Mouse (Mus musculus): ENCODE results near the gene Mast2. TPM values are rescaled to one million over a fixed set of nuclear protein-coding genes. Genes with fewer than 3 reads are reported as not detected.

Gene Mast2
- polyA plus RNA-seq, 1 experiment: 107 TPM

DNA sequence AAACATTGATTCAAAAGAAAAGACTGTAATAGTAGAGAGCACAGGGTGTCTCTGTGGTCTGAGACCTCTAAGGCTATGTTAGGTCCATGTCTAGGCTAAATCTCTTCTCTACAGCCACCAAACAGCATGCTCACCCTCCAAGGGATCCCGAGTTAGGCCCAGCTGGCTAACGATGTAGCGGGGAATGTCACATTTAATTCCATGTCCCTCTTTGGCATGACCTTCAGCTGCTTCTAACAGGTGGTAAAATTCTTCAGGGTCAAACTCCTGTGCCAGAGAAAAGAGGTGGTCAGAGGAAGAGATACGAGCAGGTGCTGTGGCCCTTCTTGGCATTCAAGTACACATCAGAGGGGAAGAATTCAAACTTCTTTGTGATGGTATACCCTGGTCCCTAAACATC, 146.4 kb downstream of the Mast2 start:
- no peak for TF ChIP-seq CTCF (IDR thresholded peaks at IDR 0.05; ENCODE audit: control insufficient read depth, insufficient read depth, insufficient replicate concordance, low read depth, low read length)
- TF ChIP-seq POLR2A (IDR thresholded peaks at IDR 0.05; ENCODE audit: control insufficient read depth, low read depth, low read length): no peak
- Histone ChIP-seq H3K36me3 (ENCODE audit: control insufficient read depth, insufficient read depth, low read length) (peaks cover 6% of the 10 kb centered on the region), H3K27me3 (ENCODE audit: control insufficient read depth, insufficient read depth, low read length) (no peaks in the 10 kb centered on the region), H3K4me1 (ENCODE audit: control insufficient read depth, insufficient read depth, low read length) (no peaks in the 10 kb centered on the region), H3K27ac (ENCODE audit: control insufficient read depth, insufficient read depth, low read depth, low read length) (no peak overlapping the region), H3K4me3 (ENCODE audit: control insufficient read depth, low read depth, low read length) (no peak overlapping the region)

- H3K4me3 ChIP-seq (ENCODE audit: control insufficient read depth, low read depth, low read length): no peak overlapping the region
- H3K27me3 ChIP-seq (ENCODE audit: control insufficient read depth, insufficient read depth, low read length): no peaks in the 10 kb centered on the region
- no peak overlapping the region for H3K27ac ChIP-seq (ENCODE audit: control insufficient read depth, insufficient read depth, low read depth, low read length)
- peaks cover 6% of the 10 kb centered on the region; the same call in 1 of the 2 replicates for H3K36me3 ChIP-seq (ENCODE audit: control insufficient read depth, insufficient read depth, low read length)
- no peak for TF ChIP-seq POLR2A (IDR thresholded peaks at IDR 0.05; ENCODE audit: control insufficient read depth, low read depth, low read length)
- TF ChIP-seq CTCF (IDR thresholded peaks at IDR 0.05; ENCODE audit: control insufficient read depth, insufficient read depth, insufficient replicate concordance, low read depth, low read length): no peak
- no peaks in the 10 kb centered on the region; the same call in 1 of the 2 replicates for H3K4me1 ChIP-seq (ENCODE audit: control insufficient read depth, insufficient read depth, low read length)
These were observed 159.4 kb downstream of the Mast2 start for GRCm38 (mm10) chr4:116304551-116304950.

GRCm38 (mm10) chr4:116300878-116301355, 163.1 kb downstream of the Mast2 start:
- no peaks in the 10 kb centered on the region for H3K36me3 ChIP-seq (ENCODE audit: control insufficient read depth, insufficient read depth, low read length)
- no peaks in the 10 kb centered on the region for H3K4me1 ChIP-seq (ENCODE audit: control insufficient read depth, insufficient read depth, low read length)
- no peaks in the 10 kb centered on the region for H3K27me3 ChIP-seq (ENCODE audit: control insufficient read depth, insufficient read depth, low read length)
- TF ChIP-seq CTCF (IDR thresholded peaks at IDR 0.05; ENCODE audit: control insufficient read depth, insufficient read depth, insufficient replicate concordance, low read depth, low read length) (no peak), POLR2A (IDR thresholded peaks at IDR 0.05; ENCODE audit: control insufficient read depth, low read depth, low read length) (no peak)
- H3K4me3 ChIP-seq (ENCODE audit: control insufficient read depth, low read depth, low read length): peak overlapping the region; percentile 5; the same call in 1 of the 2 replicates
- H3K27ac ChIP-seq (ENCODE audit: control insufficient read depth, insufficient read depth, low read depth, low read length): no peak overlapping the region

- H3K4me1 ChIP-seq (ENCODE audit: control insufficient read depth, insufficient read depth, low read length): no peaks in the 10 kb centered on the region
- no peak overlapping the region for H3K27ac ChIP-seq (ENCODE audit: control insufficient read depth, insufficient read depth, low read depth, low read length)
- no peaks in the 10 kb centered on the region; the same call in 1 of the 2 replicates for H3K36me3 ChIP-seq (ENCODE audit: control insufficient read depth, insufficient read depth, low read length)
- no peak overlapping the region for H3K4me3 ChIP-seq (ENCODE audit: control insufficient read depth, low read depth, low read length)
- H3K27me3 ChIP-seq (ENCODE audit: control insufficient read depth, insufficient read depth, low read length): no peaks in the 10 kb centered on the region
- TF ChIP-seq CTCF (IDR thresholded peaks at IDR 0.05; ENCODE audit: control insufficient read depth, insufficient read depth, insufficient replicate concordance, low read depth, low read length) (no peak), POLR2A (IDR thresholded peaks at IDR 0.05; ENCODE audit: control insufficient read depth, low read depth, low read length) (no peak)
These were observed 170.7 kb downstream of the Mast2 start for GRCm38 (mm10) chr4:116293296-116293695.

DNA sequence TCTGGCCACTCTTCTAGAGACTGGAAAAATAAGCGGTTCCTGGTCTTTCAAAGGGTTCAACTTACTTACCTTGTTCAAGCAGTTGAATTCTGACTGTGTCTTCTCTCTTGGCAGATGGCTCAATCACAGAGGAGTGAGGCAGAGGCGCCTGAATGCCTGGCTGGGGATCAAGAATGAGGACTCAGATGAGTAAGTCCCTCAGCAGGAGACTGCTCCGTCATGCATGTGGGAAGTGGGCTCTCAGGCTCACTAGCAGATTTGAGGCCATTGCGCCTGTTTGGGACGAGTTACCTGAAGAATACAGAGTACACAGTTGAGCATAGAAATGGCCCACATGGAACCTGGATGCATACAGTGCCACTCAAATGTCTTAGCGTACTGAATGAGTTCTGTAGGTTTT, 172.4 kb downstream of the Mast2 start:
- no peak overlapping the region for H3K4me3 ChIP-seq (ENCODE audit: control insufficient read depth, low read depth, low read length)
- TF ChIP-seq POLR2A (IDR thresholded peaks at IDR 0.05; ENCODE audit: control insufficient read depth, low read depth, low read length) (no peak), CTCF (IDR thresholded peaks at IDR 0.05; ENCODE audit: control insufficient read depth, insufficient read depth, insufficient replicate concordance, low read depth, low read length) (no peak)
- no peaks in the 10 kb centered on the region; the same call in 1 of the 2 replicates for H3K36me3 ChIP-seq (ENCODE audit: control insufficient read depth, insufficient read depth, low read length)

GRCm38 (mm10) chr4:116282211-116282610, 181.8 kb downstream of the Mast2 start:
- Histone ChIP-seq H3K4me1 (ENCODE audit: control insufficient read depth, insufficient read depth, low read length) (no peaks in the 10 kb centered on the region), H3K27ac (ENCODE audit: control insufficient read depth, insufficient read depth, low read depth, low read length) (no peak overlapping the region), H3K27me3 (ENCODE audit: control insufficient read depth, insufficient read depth, low read length) (no peaks in the 10 kb centered on the region), H3K36me3 (ENCODE audit: control insufficient read depth, insufficient read depth, low read length) (no peaks in the 10 kb centered on the region), H3K4me3 (ENCODE audit: control insufficient read depth, low read depth, low read length) (no peak overlapping the region)
- no peak for TF ChIP-seq POLR2A (IDR thresholded peaks at IDR 0.05; ENCODE audit: control insufficient read depth, low read depth, low read length)
- no peak for TF ChIP-seq CTCF (IDR thresholded peaks at IDR 0.05; ENCODE audit: control insufficient read depth, insufficient read depth, insufficient replicate concordance, low read depth, low read length)

More for the DNA sequence above, 172.4 kb downstream of the Mast2 start:
- H3K4me1 ChIP-seq (ENCODE audit: control insufficient read depth, insufficient read depth, low read length): no peaks in the 10 kb centered on the region
- no peak overlapping the region for H3K27ac ChIP-seq (ENCODE audit: control insufficient read depth, insufficient read depth, low read depth, low read length)
- no peaks in the 10 kb centered on the region for H3K27me3 ChIP-seq (ENCODE audit: control insufficient read depth, insufficient read depth, low read length)

DNA sequence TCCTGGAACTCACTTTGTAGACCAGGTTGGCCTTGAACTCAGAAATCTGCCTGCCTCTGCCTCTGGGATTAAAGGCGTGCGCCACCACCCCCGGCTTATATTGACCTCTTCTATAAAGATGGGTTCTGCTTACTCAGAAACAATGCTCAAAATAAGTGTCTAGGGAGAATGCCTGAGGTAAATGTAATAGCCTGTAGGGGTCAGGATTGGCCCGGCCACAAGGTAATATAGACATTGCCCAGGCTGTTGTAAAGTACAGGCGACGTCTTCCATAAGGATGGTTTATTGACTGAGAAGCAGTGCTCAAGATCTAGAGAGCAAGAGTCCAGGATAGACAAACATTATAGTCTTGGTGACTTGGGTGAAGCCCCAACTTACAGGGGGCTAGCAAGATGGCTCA, 195.8 kb downstream of the Mast2 start:
- H3K4me3 ChIP-seq (ENCODE audit: control insufficient read depth, low read depth, low read length): no peak overlapping the region
- peaks cover 2% of the 10 kb centered on the region; the same call in 1 of the 2 replicates for H3K36me3 ChIP-seq (ENCODE audit: control insufficient read depth, insufficient read depth, low read length)
- H3K27me3 ChIP-seq (ENCODE audit: control insufficient read depth, insufficient read depth, low read length): no peaks in the 10 kb centered on the region
- no peak for TF ChIP-seq POLR2A (IDR thresholded peaks at IDR 0.05; ENCODE audit: control insufficient read depth, low read depth, low read length)
- no peak for TF ChIP-seq CTCF (IDR thresholded peaks at IDR 0.05; ENCODE audit: control insufficient read depth, insufficient read depth, insufficient replicate concordance, low read depth, low read length)
- H3K27ac ChIP-seq (ENCODE audit: control insufficient read depth, insufficient read depth, low read depth, low read length): no peak overlapping the region
- H3K4me1 ChIP-seq (ENCODE audit: control insufficient read depth, insufficient read depth, low read length): no peaks in the 10 kb centered on the region

Other genes starting within 250 kb of the Mast2 start
- 46.5 TPM in 2 replicates for gene Pik3r3, start 242.6 kb downstream of the Mast2 start, polyA plus RNA-seq (2012; rRNA removed)
- gene Ipp, start 43.4 kb upstream of the Mast2 start, polyA plus RNA-seq (2012; rRNA removed): 6.6 and 9.6 TPM in 2 replicates
- 4.5 and 5.7 TPM in 2 replicates for gene Tmem69, start 91.8 kb upstream of the Mast2 start, polyA plus RNA-seq (2012; rRNA removed)
- 38.8 and 39.9 TPM in 2 replicates for gene Gpbp1l1, start 93.5 kb upstream of the Mast2 start, polyA plus RNA-seq (2012; rRNA removed)
- gene Ccdc17, start 132.5 kb upstream of the Mast2 start, polyA plus RNA-seq (2012; rRNA removed): 3.0 and 3.9 TPM in 2 replicates
- gene Nasp, start 163.8 kb upstream of the Mast2 start, polyA plus RNA-seq (2012; rRNA removed): 110 and 149 TPM in 2 replicates
- 103 and 109 TPM in 2 replicates for gene Akr1a1, start 187.5 kb upstream of the Mast2 start, polyA plus RNA-seq (2012; rRNA removed)
- 62.2 and 77.9 TPM in 2 replicates for gene Prdx1, start 221.4 kb upstream of the Mast2 start, polyA plus RNA-seq (2012; rRNA removed)
- gene Mmachc, start 244.2 kb upstream of the Mast2 start, polyA plus RNA-seq (2012; rRNA removed): 24.9 and 26.8 TPM in 2 replicates
- 185 and 214 TPM in 2 replicates for gene Ccdc163, start 244.3 kb upstream of the Mast2 start, polyA plus RNA-seq (2012; rRNA removed)